Mouse (Mus musculus): ENCODE data around the gene Neu2.

- no peak for TF ChIP-seq CTCF (IDR thresholded peaks at IDR 0.05; ENCODE audit: control insufficient read depth, insufficient read depth, low read length)
- TF ChIP-seq POLR2A (IDR thresholded peaks at IDR 0.05; ENCODE audit: borderline replicate concordance, control insufficient read depth, low read depth, low read length): no peak
Observed at GRCm38 (mm10) chr1:87645748-87646147, 136.1 kb downstream of the Neu2 start.
